In the genomic region with DNA sequence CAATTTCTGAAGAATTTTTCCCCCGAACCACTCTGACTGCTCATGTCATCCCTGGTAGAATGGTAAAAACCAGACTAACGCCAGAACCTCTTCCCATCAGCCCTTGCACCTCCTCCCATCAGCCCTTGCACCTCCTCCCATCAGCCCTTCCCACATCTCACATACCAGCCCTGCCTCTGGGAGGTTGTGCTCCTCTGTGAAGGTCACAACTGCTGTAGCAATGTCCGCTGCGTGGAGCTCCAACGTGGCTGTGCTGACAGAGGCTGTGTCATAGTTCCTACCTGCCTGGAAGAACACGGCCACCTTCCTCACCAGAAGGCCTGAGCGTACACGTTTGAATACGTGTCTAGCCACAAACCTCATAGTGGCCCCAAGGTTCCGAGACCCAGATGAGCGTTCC, we compare ENCODE assay signal across 23 mouse cellular contexts. TPM values are rescaled to one million over a fixed set of nuclear protein-coding genes. Genes with fewer than 3 reads are reported as not detected.
DNase-seq lines count a peak whose midpoint lies in the region; TF ChIP-seq lines count a peak whose summit lies in the region.
"Had no signal": no experiment of that assay in that cellular context is flagged by ENCODE, and none has a peak within 500 bp of the region (broad histone marks: within the 10 kb centered on the region; RNA-seq: fewer than 3 reads in every experiment).

No protein-coding gene starts in this region.

- H3K27ac ChIP-seq in testis, adult 2 months (ENCODE audit: control insufficient read depth, insufficient read depth, low read depth, low read length) = peak overlapping the region; percentile 61
- H3K27ac ChIP-seq in kidney, adult 2 months (ENCODE audit: insufficient read depth, low read depth, low read length) = no peak overlapping the region
- H3K27ac ChIP-seq: embryonic facial prominence, embryonic 13.5 days; embryonic facial prominence, embryonic 15.5 days; forebrain, embryonic 10.5 days; forebrain, embryonic 12.5 days had no signal

- no peaks in the 10 kb centered on the region for H3K27me3 ChIP-seq in testis, adult 2 months (ENCODE audit: control insufficient read depth, insufficient read depth, low read length)
- no peaks in the 10 kb centered on the region; the same call in 1 of the 2 replicates for H3K27me3 ChIP-seq in kidney, adult 2 months (replicated peaks; ENCODE audit: control insufficient read depth, insufficient read depth, low read length)
- H3K27me3 ChIP-seq: embryonic facial prominence, embryonic 13.5 days; embryonic facial prominence, embryonic 15.5 days; forebrain, embryonic 12.5 days had no signal

- peaks cover 3% of the 10 kb centered on the region; the same call in 1 of the 2 replicates for H3K4me1 ChIP-seq in testis, adult 2 months (ENCODE audit: control insufficient read depth, insufficient read depth, low read length)
- no peaks in the 10 kb centered on the region for H3K4me1 ChIP-seq in kidney, adult 2 months (ENCODE audit: control insufficient read depth, insufficient read depth, low read length)
- H3K4me1 ChIP-seq: embryonic facial prominence, embryonic 13.5 days; embryonic facial prominence, embryonic 15.5 days; forebrain, embryonic 10.5 days; forebrain, embryonic 12.5 days had no signal

- no peaks in the 10 kb centered on the region for H3K36me3 ChIP-seq in testis, adult 2 months (ENCODE audit: control insufficient read depth, insufficient read depth, low read length)
- H3K36me3 ChIP-seq in kidney, adult 2 months (ENCODE audit: control insufficient read depth, insufficient read depth, low read length) = no peaks in the 10 kb centered on the region
- H3K36me3 ChIP-seq: embryonic facial prominence, embryonic 13.5 days; embryonic facial prominence, embryonic 15.5 days; forebrain, embryonic 10.5 days; forebrain, embryonic 12.5 days had no signal

- peak overlapping the region; percentile 85 for H3K4me3 ChIP-seq in testis, adult 2 months (ENCODE audit: control insufficient read depth, low read depth, low read length)
- no peak overlapping the region for H3K4me3 ChIP-seq in kidney, adult 2 months (ENCODE audit: insufficient read depth, low read depth, low read length)
- H3K4me3 ChIP-seq: embryonic facial prominence, embryonic 13.5 days; embryonic facial prominence, embryonic 15.5 days; erythroblast, embryonic 14.5 days; forebrain, embryonic 10.5 days; forebrain, embryonic 12.5 days had no signal

- 90% methylated on average over 11 of the region's 11 CpGs for WGBS in kidney, adult 2 months

- peak; percentile 73 for DNase-seq in heart, adult 11 months
- DNase-seq in heart, adult 8-10 months (ENCODE audit: low spot score) = no peak
- DNase-seq in testis, postnatal 14 days (ENCODE audit: low spot score) = no peak
- no peak for DNase-seq in kidney, adult 2 months
- DNase-seq: adrenal gland, adult 8-10 months; adrenal gland, postnatal 14 days; adrenal gland, postnatal 36 days; B cell, adult 2 months; cerebellum, adult 11-12 months; cerebellum, adult 2 months; cerebellum, adult 9-10 months; cerebellum, postnatal 10 days; cerebellum, postnatal 36 days; embryo, embryonic 11 days had no signal

- 0 out of 2 replicates have a peak, but pooled peaks have one; percentile 61 for TF ChIP-seq POLR2A in testis, adult 2 months (IDR thresholded peaks at IDR 0.05; ENCODE audit: control insufficient read depth, low read depth, low read length)
- no peak for TF ChIP-seq POLR2A in kidney, adult 2 months (IDR thresholded peaks at IDR 0.05; ENCODE audit: low read depth, low read length)

- no peak for TF ChIP-seq CTCF in testis, adult 2 months (IDR thresholded peaks at IDR 0.05; ENCODE audit: control insufficient read depth, insufficient read depth, insufficient replicate concordance, low read depth, low read length)
- no peak for TF ChIP-seq CTCF in kidney, adult 2 months (conservative IDR thresholded peaks at IDR 0.05; ENCODE audit: insufficient read depth, insufficient read length, low read depth, low read length)

RNA-seq across cellular contexts. Expression of a gene that starts 52.7 kb away (rescaled TPM):
- total RNA-seq in heart, adult 8-10 months (2022) = under 1 TPM; 0.11 to 0.25 (median 0.18) TPM
- polyA plus RNA-seq in testis, adult 2 months (2012; rRNA removed) = 4.1 and 6.3 TPM in 2 replicates
- 0.23 and 0.34 TPM in 2 replicates for polyA plus RNA-seq in kidney, adult 2 months (2012; rRNA removed)
- total RNA-seq: common myeloid progenitor, adult 5-6 weeks; MEL had no signal
- polyA plus RNA-seq: activated CD4-positive, CD25-positive, alpha-beta regulatory T cell, adult 4 months; erythroblast, embryonic 14.5 days; forebrain, embryonic 10.5 days had no signal
